Mouse (Mus musculus) kidney, postnatal 0 days (tissue): ENCODE measurements around the gene Id1. TPM values are rescaled to one million over a fixed set of nuclear protein-coding genes. Genes with fewer than 3 reads are reported as not detected.

Source experiments
- ATAC-seq: fragments of 200-750 bp; cut with Nextera tagmentation; replicated peaks from 2 replicates; pipeline ENCODE4 v1.8.0; 2017; ENCODE audit warnings: low read depth, moderate number of reproducible peaks, moderate TSS enrichment, moderate library complexity; ENCODE audit not compliant: low FRiP score
- DNase-seq: peaks from one replicate; pipeline ENCODE4 v3.0.0-alpha.2; 2016; ENCODE audit warnings: low spot score
- H3K27ac ChIP-seq: fragments of 300-500 bp; sonication (generic); 2 replicates; pipeline ENCODE4 v1.5.1; 2014; ENCODE audit warnings: mild to moderate bottlenecking
- H3K27me3 ChIP-seq: fragments of 300-500 bp; sonication (generic); 2 replicates; pipeline ENCODE4 v1.6.1; 2014; ENCODE audit warnings: low read length, mixed read lengths; ENCODE audit not compliant: insufficient read depth
- H3K36me3 ChIP-seq: fragments of 300-500 bp; sonication (generic); 2 replicates; pipeline ENCODE4 v1.6.1; 2014; ENCODE audit warnings: low read length, mixed read lengths; ENCODE audit not compliant: insufficient read depth
- H3K4me1 ChIP-seq: fragments of 300-500 bp; sonication (generic); replicated peaks from 2 replicates; pipeline ENCODE4 v1.6.1; 2014; ENCODE audit warnings: antibody characterized with exemption, low read length, mixed read lengths; ENCODE audit not compliant: insufficient read depth
- H3K4me2 ChIP-seq: fragments of 300-500 bp; sonication (generic); 2 replicates; pipeline ENCODE4 v1.6.1; 2014; ENCODE audit warnings: mild to moderate bottlenecking, low read length, moderate library complexity, mixed read lengths
- H3K4me3 ChIP-seq: fragments of 300-500 bp; sonication (generic); replicated peaks from 2 replicates; pipeline ENCODE4 v1.5.1; 2014; ENCODE audit warnings: low read depth, low read length
- H3K9ac ChIP-seq: fragments of 300-500 bp; sonication (generic); 2 replicates; pipeline ENCODE4 v1.6.1; 2014; ENCODE audit warnings: low read depth, low read length
- H3K9me3 ChIP-seq: fragments of 300-500 bp; sonication (generic); replicated peaks from 2 replicates; pipeline ENCODE4 v1.6.1; 2016; ENCODE audit warnings: low read length, inconsistent platforms, mixed read lengths
- CTCF ChIP-seq: IDR thresholded peaks from 2 replicates; pipeline ENCODE4 v1.5.1; 2016; ENCODE audit warnings: antibody characterized with exemption, low read depth, mild to moderate bottlenecking, moderate library complexity
- WGBS: fragments of 180-500 bp; shearing (Covaris S2); extraction: QIAGEN DNeasy Blood & Tissue Kit; methylation state at CpG from one replicate; pipeline ENCODE4 v1.1.7; 2014; 5-methylcytosine and 5-hydroxymethylcytosine counted together
- polyA plus RNA-seq: library from polyadenylated mRNA; unstranded; fragments of >200 nt; fragmentation: Nextera tagmentation; extraction: Ambion mirVana; gene quantifications from 2 replicates; pipeline ENCODE4 v1.2.1, GENCODE M21; 2015

Gene Id1
- polyA plus RNA-seq, 1 experiment from 2014 or later, result 194 TPM

DNA sequence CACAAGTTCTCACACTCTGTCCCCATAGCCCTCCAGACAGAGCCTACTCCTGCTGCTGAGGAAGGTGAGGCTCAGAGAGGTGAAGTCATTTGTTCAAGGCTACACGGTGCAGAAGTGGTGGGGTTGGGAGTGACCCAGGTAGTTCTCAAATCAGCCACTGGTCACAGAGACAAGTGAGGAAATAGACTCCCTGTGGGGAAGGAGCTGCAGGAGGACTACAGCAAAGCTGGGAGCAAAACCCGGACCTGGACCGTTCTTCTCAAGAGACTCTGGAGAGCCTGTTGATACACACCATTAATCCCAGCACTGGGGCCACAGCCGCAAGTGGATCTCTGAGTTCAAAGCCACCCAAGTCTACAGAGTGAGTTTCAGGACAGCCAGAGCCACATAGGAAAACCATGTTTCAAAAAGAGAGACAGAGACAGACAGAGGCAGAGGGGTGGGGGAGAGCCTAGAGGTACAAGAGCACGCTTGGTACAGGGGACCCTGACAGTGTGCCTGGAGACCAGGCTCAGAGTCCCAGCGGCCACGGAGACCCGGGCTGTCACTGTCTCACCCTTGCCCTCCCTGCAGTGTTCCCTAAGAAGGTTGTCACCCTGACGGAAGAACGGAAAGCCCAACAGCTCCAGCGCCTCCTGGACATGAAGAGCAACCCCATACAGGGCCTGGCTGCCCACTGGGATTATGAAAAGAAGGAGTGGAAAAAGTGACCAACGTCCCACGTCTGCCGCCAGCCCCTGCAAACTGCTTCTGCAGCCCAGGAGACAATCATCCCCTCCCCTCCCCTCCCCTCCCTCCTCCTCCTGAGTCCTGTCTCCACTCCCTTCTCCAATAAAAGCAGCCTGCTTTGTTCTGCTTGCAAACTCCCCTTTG, 28.4 kb downstream of the Id1 start:
- 0 out of 2 replicates have a peak, but pooled peaks have one; percentile 5 for ATAC-seq
- Histone ChIP-seq H3K4me1 (peaks cover 10% of the 10 kb centered on the region), H3K36me3 (no peaks in the 10 kb centered on the region), H3K4me3 (no peak overlapping the region), H3K27ac (no peak overlapping the region), H3K9ac (0 out of 2 replicates have a peak overlapping the region, but pooled peaks have one; percentile 27), H3K9me3 (no peaks in the 10 kb centered on the region), H3K27me3 (no peaks in the 10 kb centered on the region), H3K4me2 (peak overlapping the region; percentile 31)
- 8% methylated on average over 14 of the region's 14 CpGs for WGBS
- peak; percentile 70 for DNase-seq
- TF ChIP-seq CTCF, result peak; percentile 14; the same call in 1 of the 2 replicates

DNA sequence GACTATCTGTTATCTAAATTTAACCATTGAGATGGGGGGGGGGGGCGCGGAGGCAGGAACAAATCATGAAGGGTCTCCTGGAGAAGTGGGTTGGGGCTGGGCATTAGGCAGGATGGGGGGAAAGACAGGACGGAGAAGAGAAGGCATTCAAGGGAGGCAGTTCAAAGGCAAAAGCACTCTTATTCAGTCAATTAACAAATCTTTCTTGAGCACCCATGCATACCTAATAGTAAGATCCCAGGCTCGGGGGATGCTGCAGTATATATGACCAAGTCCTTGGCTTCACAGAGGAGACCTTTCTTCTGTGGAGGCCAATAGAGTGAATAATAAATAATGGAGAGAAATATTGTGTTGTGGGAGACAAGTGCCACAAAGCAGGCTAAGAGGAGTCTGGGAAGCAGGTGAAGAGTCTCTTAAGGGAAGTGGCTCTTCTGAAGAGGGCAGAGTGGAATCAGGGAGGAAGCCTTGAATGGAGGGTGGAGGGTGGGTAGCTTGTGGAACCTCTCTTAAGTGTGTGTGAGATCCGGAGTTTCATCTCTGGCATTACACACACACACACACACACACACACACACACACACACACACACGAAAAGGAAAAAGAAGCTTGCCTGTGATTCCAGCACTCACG, 29.1 kb downstream of the Id1 start:
- no peak for TF ChIP-seq CTCF
- H3K36me3 ChIP-seq, result no peaks in the 10 kb centered on the region
- no peak for DNase-seq
- ATAC-seq, result no peak
- H3K4me2 ChIP-seq, result peak overlapping the region; percentile 31; the same call in 1 of the 2 replicates
- H3K27ac ChIP-seq, result no peak overlapping the region
- no peaks in the 10 kb centered on the region for H3K27me3 ChIP-seq
- 0 out of 2 replicates have a peak overlapping the region, but pooled peaks have one; percentile 27 for H3K9ac ChIP-seq
- 37% methylated on average over 7 of the region's 7 CpGs for WGBS
- no peaks in the 10 kb centered on the region for H3K9me3 ChIP-seq
- H3K4me1 ChIP-seq, result peaks cover 10% of the 10 kb centered on the region
- H3K4me3 ChIP-seq, result no peak overlapping the region

DNA sequence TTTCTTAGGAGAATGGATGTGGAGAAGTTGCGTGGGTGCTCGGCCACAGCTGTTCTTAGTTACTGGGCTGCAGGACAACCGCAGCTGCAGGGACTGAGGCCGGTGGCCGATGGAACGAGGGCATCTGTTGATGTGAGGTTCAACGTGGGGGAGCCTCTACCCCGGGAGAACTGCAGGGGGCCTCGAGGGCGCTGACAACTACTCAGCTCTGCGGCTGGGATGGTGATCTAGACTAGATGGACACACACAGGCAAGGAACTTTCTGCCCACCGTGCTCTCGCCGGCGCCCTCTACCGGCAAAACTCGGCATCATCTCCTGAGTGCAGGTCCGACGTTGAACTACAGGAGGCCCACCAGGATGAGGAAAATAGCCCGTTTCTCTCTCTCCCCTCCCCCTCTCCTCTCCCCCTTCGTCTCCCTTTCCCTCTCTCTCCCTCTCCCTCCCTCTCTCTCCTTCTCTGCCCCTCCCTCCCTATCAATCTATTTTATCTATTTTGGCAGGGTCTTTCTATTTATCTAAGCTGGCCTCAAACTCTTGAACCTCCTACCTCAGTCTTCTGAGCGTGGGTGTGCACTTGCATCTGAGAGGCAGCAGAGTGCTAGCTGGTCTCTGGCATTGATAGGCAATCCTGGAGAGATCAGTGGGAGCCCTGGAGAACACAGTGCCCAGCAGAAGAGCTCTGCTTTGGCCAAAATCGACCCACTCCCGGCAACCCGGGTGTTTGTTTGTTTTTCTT, 30.5 kb downstream of the Id1 start:
- WGBS, result 15% methylated on average over 25 of the region's 25 CpGs
- peak; percentile 71 for ATAC-seq
- Histone ChIP-seq H3K9me3 (no peaks in the 10 kb centered on the region), H3K9ac (no peak overlapping the region), H3K4me2 (peak overlapping the region; percentile 28; the same call in 1 of the 2 replicates), H3K4me1 (peaks cover 10% of the 10 kb centered on the region), H3K27me3 (no peaks in the 10 kb centered on the region), H3K4me3 (no peak overlapping the region), H3K27ac (peak overlapping the region; percentile 31; the same call in 1 of the 2 replicates), H3K36me3 (no peaks in the 10 kb centered on the region)
- peak; percentile 99 for TF ChIP-seq CTCF
- DNase-seq, result peak; percentile 92

DNA sequence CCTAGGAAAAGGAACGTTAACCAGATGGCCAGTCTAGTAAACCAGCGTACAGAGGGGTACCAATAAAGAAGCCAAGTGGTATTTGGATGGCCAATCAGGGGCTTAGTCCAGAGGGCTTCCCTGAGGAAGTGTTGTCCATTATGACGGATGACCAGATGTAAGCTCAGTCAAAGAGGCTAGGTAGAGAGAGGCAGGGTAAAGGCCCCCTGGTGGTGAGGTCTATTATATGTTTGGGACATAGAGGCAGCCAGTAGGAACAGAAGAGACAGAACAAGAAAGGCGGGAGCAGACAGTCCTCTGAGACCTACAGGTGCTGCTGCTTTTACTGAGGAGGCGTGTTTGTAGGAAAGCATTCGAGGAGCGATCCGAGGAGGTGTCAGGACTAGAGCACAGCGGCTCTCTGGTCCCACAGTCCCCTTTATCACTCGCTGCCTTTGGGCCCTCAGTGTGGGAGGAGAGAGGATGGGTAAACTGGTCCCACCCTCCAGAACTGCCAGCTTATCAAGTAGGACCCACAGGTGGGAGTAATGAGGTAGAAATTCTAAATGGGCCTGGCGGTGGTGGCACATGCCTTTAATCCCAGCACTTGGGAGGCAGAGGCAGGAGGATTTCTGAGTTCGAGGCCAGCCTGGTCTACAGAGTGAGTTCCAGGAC, 31.7 kb downstream of the Id1 start:
- Histone ChIP-seq H3K9me3 (no peaks in the 10 kb centered on the region), H3K9ac (no peak overlapping the region), H3K4me3 (no peak overlapping the region), H3K4me2 (no peak overlapping the region), H3K27ac (no peak overlapping the region), H3K36me3 (no peaks in the 10 kb centered on the region), H3K4me1 (peaks cover 10% of the 10 kb centered on the region), H3K27me3 (no peaks in the 10 kb centered on the region)
- ATAC-seq (no peak), DNase-seq (peak; percentile 82)
- 59% methylated on average over 12 of the region's 12 CpGs for WGBS
- peak; percentile 74 for TF ChIP-seq CTCF

DNA sequence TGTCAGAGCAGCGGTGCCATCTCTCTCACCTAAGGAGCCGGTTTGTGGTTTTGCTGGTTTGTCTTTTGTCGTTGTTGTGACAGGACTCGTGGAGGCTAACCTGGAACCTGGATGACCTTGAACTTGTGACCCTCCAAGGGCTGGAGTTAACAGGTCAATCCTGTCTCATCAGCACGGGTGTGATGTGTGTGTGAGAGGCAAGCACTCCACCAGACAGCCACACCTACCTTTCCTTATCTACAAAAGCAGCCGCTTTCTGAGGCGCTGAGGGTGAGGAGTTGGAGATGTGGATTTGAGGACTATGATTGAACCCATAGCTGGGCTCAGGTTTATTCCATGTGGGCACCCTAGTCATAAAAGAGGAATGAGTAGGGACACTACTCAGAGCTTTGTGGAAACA, 33.6 kb downstream of the Id1 start:
- TF ChIP-seq CTCF, result no peak
- Histone ChIP-seq H3K4me1 (0 out of 2 replicates have a peak, but pooled peaks cover under 1% of the 10 kb centered on the region), H3K36me3 (no peaks in the 10 kb centered on the region), H3K9ac (no peak overlapping the region), H3K4me3 (no peak overlapping the region), H3K27me3 (no peaks in the 10 kb centered on the region), H3K9me3 (no peaks in the 10 kb centered on the region), H3K4me2 (no peak overlapping the region), H3K27ac (no peak overlapping the region)
- WGBS, result 80% methylated on average over 7 of the region's 7 CpGs
- no peak for ATAC-seq
- no peak for DNase-seq
